Mouse (Mus musculus) liver, adult 2 months (tissue): ENCODE results near the gene Zswim7. TPM values are rescaled to one million over a fixed set of nuclear protein-coding genes. Genes with fewer than 3 reads are reported as not detected.

Experiments used
- DNase-seq: peaks from one replicate; pipeline ENCODE4 v3.0.0-alpha.2; 2011; ENCODE audit warnings: low read depth, low spot score; ENCODE audit errors: extremely low read depth
- H3K27ac ChIP-seq: fragments of 200-500 bp; replicated peaks from 2 replicates; pipeline ENCODE4 v1.5.1; 2012; ENCODE audit warnings: low read depth, mild to moderate bottlenecking, control low read depth, inconsistent platforms, low read length; ENCODE audit not compliant: insufficient read depth
- H3K27me3 ChIP-seq: fragments of 200-500 bp; 2 replicates; pipeline ENCODE4 v1.6.1; 2012; ENCODE audit warnings: mild to moderate bottlenecking, moderate library complexity, low read length, inconsistent platforms; ENCODE audit not compliant: control insufficient read depth, insufficient read depth
- H3K36me3 ChIP-seq: fragments of 200-500 bp; 2 replicates; pipeline ENCODE4 v1.6.1; 2012; ENCODE audit warnings: low read length, inconsistent platforms; ENCODE audit not compliant: control insufficient read depth, insufficient read depth
- H3K4me1 ChIP-seq: fragments of 200-500 bp; 2 replicates; pipeline ENCODE4 v1.6.1; 2011; ENCODE audit warnings: low read length; ENCODE audit not compliant: control insufficient read depth, insufficient read depth
- H3K4me3 ChIP-seq: fragments of 200-500 bp; 2 replicates; pipeline ENCODE4 v1.5.1; 2011; ENCODE audit warnings: low read depth, mild to moderate bottlenecking, control low read depth, low read length, moderate library complexity; ENCODE audit not compliant: insufficient read depth
- H3K79me2 ChIP-seq: fragments of 200-500 bp; 2 replicates; pipeline ENCODE4 v1.6.1; 2012; ENCODE audit warnings: inconsistent platforms, mild to moderate bottlenecking, low read length, moderate library complexity; ENCODE audit not compliant: control insufficient read depth, insufficient read depth
- H3K9ac ChIP-seq: fragments of 200-500 bp; 2 replicates; pipeline ENCODE4 v1.6.1; 2012; ENCODE audit warnings: low read depth, mild to moderate bottlenecking, control low read depth, inconsistent platforms, low read length
- CTCF ChIP-seq: fragments of 200-500 bp; IDR thresholded peaks from 2 replicates; pipeline ENCODE4 v1.5.1; 2011; ENCODE audit warnings: low read depth, low read length, control low read depth
- POLR2A ChIP-seq: fragments of 200-500 bp; IDR thresholded peaks from 2 replicates; pipeline ENCODE4 v1.6.1; 2011; ENCODE audit warnings: low read length, control low read depth; ENCODE audit not compliant: insufficient read depth; ENCODE audit errors: extremely low read depth
- WGBS: fragments of 180-500 bp; shearing (Covaris S2); methylation state at CpG from one replicate; pipeline ENCODE4 v1.1.7; 2018; 5-methylcytosine and 5-hydroxymethylcytosine counted together
- polyA plus RNA-seq: library from polyadenylated mRNA; depleted of rRNA; stranded (reverse); fragments of >200 nt; gene quantifications from 2 replicates; pipeline ENCODE4 v1.2.3, GENCODE M21; 2012
- total RNA-seq: library from RNA; depleted of rRNA; stranded (reverse); fragments of >200 nt; gene quantifications from 2 replicates; pipeline ENCODE4 v1.2.3, GENCODE M21; 2014

The Zswim7 gene
- total and polyA plus RNA-seq, 2 experiments, result 13.5 to 18.6 TPM

GRCm38 (mm10) chr11:62266466-62267214 lies 14.5 kb downstream of the Zswim7 start:
- Histone ChIP-seq H3K9ac (no peak overlapping the region), H3K27ac (no peak overlapping the region), H3K4me1 (no peaks in the 10 kb centered on the region), H3K4me3 (no peak overlapping the region), H3K36me3 (peaks cover 5% of the 10 kb centered on the region; the same call in 1 of the 2 replicates), H3K79me2 (no peaks in the 10 kb centered on the region), H3K27me3 (no peaks in the 10 kb centered on the region)
- WGBS, result 82% methylated on average over 17 of the region's 17 CpGs
- DNase-seq, result no peak
- no peak for TF ChIP-seq CTCF
- TF ChIP-seq POLR2A, result no peak

DNA sequence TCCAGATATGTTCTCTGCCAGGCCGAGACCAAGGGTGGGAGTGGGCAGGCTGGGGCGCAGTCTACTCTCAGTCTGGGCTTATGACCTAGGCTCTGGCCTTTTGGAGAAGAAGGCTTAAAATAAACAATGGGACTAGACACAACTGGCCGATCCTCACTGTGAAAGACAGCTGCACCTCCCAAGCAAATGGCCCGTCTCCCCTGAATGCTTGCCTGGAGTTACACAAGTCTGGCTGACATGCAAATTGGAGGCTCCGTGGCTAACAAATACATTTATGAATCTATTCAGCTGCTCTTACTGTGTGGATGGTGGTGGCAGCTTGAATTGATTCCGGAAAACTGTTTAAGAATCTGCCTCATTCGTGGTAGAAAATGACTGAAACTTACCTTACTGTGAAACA lies 15.5 kb downstream of the Zswim7 start:
- 92% methylated on average over 7 of the region's 7 CpGs for WGBS
- Histone ChIP-seq H3K27ac (no peak overlapping the region), H3K79me2 (no peaks in the 10 kb centered on the region), H3K4me1 (no peaks in the 10 kb centered on the region), H3K4me3 (no peak overlapping the region), H3K9ac (no peak overlapping the region), H3K36me3 (peaks cover 3% of the 10 kb centered on the region; the same call in 1 of the 2 replicates), H3K27me3 (no peaks in the 10 kb centered on the region)
- TF ChIP-seq POLR2A (no peak), CTCF (no peak)
- no peak for DNase-seq

DNA sequence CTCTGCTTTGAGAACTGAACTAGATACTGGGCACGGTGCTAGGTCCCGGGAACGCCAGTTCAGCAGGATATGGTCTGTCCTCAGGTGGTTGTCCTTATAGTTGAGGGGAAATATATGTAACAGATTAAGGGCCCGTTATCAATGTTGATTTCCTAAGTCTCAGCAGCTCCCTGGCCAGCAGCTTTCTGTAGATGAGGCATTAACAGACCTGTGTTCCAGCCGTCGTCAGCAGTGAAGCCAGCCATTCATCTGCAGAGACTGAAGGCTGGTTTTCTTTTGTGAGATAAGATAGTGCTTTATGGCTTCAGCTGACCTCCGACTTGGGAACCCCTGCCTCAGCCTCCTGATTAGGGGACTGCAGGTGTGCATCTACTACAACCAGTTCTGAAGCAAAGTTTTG lies 17.2 kb downstream of the Zswim7 start:
- Histone ChIP-seq H3K27me3 (no peaks in the 10 kb centered on the region), H3K36me3 (peaks cover 3% of the 10 kb centered on the region; the same call in 1 of the 2 replicates), H3K79me2 (no peaks in the 10 kb centered on the region), H3K27ac (no peak overlapping the region), H3K4me1 (no peaks in the 10 kb centered on the region), H3K9ac (no peak overlapping the region), H3K4me3 (no peak overlapping the region)
- 70% methylated on average over 7 of the region's 7 CpGs for WGBS
- no peak for DNase-seq
- TF ChIP-seq CTCF, result no peak
- no peak for TF ChIP-seq POLR2A

DNA sequence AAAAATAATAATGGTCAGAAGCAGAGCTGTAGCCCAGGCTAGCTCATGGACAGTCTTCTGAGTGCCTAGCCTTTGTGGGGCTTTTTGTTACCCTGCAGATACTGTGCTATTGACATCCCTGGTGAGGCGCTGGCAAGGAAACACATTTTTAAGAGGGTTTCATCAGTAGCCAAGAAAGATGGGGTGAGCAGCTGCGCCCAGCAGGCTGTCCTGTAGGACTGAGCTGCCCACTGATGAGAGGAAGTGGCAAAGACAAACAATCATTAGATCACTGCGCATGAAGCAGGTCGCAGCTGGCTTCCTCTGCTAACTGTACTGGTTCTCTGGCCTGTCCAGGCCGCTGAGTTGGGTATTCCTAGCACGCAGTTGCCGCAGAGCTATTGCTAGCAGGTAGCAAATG lies 17.6 kb downstream of the Zswim7 start:
- 89% methylated on average over 7 of the region's 7 CpGs for WGBS
- TF ChIP-seq POLR2A (no peak), CTCF (no peak)

GRCm38 (mm10) chr11:62259214-62259613 lies 22.0 kb downstream of the Zswim7 start:
- H3K4me1 ChIP-seq, result no peaks in the 10 kb centered on the region
- no peak for DNase-seq

More for the DNA sequence above, 17.6 kb downstream of the Zswim7 start:
- Histone ChIP-seq H3K4me1 (no peaks in the 10 kb centered on the region), H3K4me3 (no peak overlapping the region), H3K36me3 (peaks cover 3% of the 10 kb centered on the region; the same call in 1 of the 2 replicates), H3K79me2 (no peaks in the 10 kb centered on the region), H3K9ac (no peak overlapping the region), H3K27me3 (no peaks in the 10 kb centered on the region), H3K27ac (no peak overlapping the region)
- DNase-seq, result no peak

DNA sequence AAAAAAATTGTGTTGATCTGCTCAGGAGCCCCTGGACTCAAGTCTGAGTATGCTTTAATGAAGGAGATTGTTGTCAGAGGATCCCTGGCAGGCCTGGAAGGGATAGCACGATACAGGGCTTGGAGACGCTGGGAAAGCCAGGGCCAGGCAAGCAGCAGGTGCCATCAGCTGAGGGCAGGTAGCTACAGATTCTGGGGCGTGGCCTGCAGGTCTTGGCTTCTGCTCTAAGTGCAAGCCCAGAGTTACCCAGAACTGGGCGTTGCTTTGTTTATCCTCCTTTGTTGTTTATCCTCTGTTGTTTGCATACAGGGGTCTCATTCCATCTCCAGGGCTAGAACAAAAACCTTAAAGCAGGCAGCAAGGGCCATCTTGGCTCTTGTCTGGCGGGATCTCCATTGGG lies 27.8 kb downstream of the Zswim7 start:
- H3K4me3 ChIP-seq, result no peak overlapping the region
- H3K4me1 ChIP-seq, result peaks cover 3% of the 10 kb centered on the region; the same call in 1 of the 2 replicates
- no peak for TF ChIP-seq CTCF
- DNase-seq, result no peak
- no peaks in the 10 kb centered on the region for H3K36me3 ChIP-seq
- H3K9ac ChIP-seq, result no peak overlapping the region
- no peak overlapping the region for H3K27ac ChIP-seq
- no peaks in the 10 kb centered on the region for H3K79me2 ChIP-seq
- H3K27me3 ChIP-seq, result 0 out of 2 replicates have a peak, but pooled peaks cover 9% of the 10 kb centered on the region
- WGBS, result 74% methylated on average over 5 of the region's 5 CpGs

More at GRCm38 (mm10) chr11:62259214-62259613, 22.0 kb downstream of the Zswim7 start:
- Histone ChIP-seq H3K36me3 (no peaks in the 10 kb centered on the region), H3K9ac (no peak overlapping the region), H3K27ac (no peak overlapping the region), H3K79me2 (no peaks in the 10 kb centered on the region), H3K27me3 (no peaks in the 10 kb centered on the region), H3K4me3 (no peak overlapping the region)
- TF ChIP-seq CTCF, result no peak
- no peak for TF ChIP-seq POLR2A
- WGBS, result 73% methylated on average over 5 of the region's 5 CpGs
